Mouse (Mus musculus) E14TG2a.4 (cell line): ENCODE data around the gene Sebox.

Experiments
- CTCF ChIP-seq: conservative IDR thresholded peaks from 2 replicates; pipeline ENCODE4 v1.5.1; 2014; ENCODE audit warnings: low read length
- NANOG ChIP-seq: IDR thresholded peaks from 2 replicates; pipeline ENCODE4 v1.6.1; 2014; ENCODE audit warnings: borderline replicate concordance, low read length, mixed read lengths

DNA sequence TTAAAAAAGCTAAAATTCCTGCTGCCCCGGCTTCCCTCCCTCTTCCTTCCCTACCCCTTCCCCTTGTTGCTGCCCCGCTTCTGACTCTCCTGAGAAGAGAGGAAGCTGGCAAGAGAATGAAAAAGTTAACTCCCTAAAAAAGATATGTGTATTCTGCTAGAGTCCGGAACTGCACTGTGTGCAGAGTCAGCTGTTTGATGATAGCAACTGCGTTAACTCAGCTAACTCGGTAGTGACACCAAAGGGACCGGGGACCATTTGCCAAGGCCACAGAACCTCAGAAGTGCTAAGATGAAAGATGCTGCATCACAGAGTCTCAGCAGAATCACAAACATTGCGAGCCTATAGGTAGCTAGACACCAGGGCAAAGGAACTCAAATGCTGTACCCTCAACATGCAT is 35.7 kb upstream of the Sebox start:
- no peak for TF ChIP-seq CTCF
- no peak for TF ChIP-seq NANOG
